Mouse (Mus musculus): ENCODE data around the gene Cdh15.

DNA sequence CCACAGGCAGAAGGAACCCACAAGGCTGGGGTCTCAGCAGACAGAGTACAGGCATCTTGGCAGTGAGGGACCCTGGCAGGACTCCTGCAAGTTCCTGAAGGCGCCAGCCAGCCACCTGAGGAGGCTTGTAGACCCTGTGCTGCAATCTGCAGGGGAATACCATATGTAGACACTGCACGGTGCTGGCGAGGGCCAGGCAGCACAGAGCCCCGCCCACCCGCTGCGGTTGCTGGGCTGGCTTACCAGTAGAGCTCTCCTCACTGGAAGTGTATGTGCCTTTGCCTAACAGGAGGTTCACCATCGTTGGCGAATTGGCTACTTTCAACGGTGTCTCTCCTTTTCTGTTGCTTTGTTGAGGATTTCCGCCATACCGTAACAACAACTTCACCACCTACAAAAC lies 48.6 kb downstream of the Cdh15 start:
- TF ChIP-seq CTCF (IDR thresholded peaks at IDR 0.05; ENCODE audit: control insufficient read depth, insufficient read depth, insufficient read length) (no peak), USF1 (IDR thresholded peaks at IDR 0.05; ENCODE audit: low read depth) (no peak), MAX (IDR thresholded peaks at IDR 0.05) (no peak), MYOG (IDR thresholded peaks at IDR 0.05; ENCODE audit: control insufficient read depth, extremely low read depth, insufficient read length) (no peak), CEBPB (IDR thresholded peaks at IDR 0.05; ENCODE audit: low read depth) (no peak), FOSL1 (IDR thresholded peaks at IDR 0.05; ENCODE audit: insufficient read depth, low read length, poor library complexity, severe bottlenecking) (no peak)

Measured in C2C12 (cell line).